ENCODE assay signal across 22 mouse cellular contexts in the genomic region with DNA sequence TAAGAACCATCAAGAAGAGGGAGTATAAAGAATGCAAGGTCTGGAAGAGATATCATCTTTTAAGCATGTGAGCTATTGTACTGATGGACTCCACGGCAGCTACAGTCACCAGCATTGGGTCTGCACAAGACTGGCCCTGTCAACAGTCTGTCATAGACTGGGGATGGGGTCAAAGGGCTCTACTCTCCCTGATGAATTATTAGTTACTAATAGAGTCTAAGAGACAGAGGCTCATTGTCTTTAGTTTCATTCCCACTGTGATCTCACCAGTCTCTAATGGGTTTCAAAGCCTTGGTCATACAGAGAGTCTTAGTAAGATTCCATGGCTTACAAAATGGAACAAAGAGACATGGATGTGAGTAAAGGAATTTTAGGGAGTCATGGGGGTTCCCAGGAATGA.
DNase-seq lines count a peak whose midpoint lies in the region; ATAC-seq lines count a peak whose summit lies in the region.
"Had no signal": no experiment of that assay in that cellular context is flagged by ENCODE, and none has a peak within 500 bp of the region (broad histone marks: within the 10 kb centered on the region; RNA-seq: fewer than 3 reads in every experiment).

No protein-coding gene starts in this region.

- H3K9me3 ChIP-seq in embryonic facial prominence, embryonic 14.5 days (ENCODE audit: control insufficient read depth, low read length) = no peaks in the 10 kb centered on the region
- H3K9me3 ChIP-seq in embryonic facial prominence, embryonic 10.5 days = no peaks in the 10 kb centered on the region
- H3K9me3 ChIP-seq: embryonic facial prominence, embryonic 13.5 days; forebrain, embryonic 13.5 days; forebrain, embryonic 15.5 days had no signal

- H3K27me3 ChIP-seq in embryonic facial prominence, embryonic 14.5 days (replicated peaks; ENCODE audit: control insufficient read depth, insufficient read depth, low read length) = no peaks in the 10 kb centered on the region
- no peaks in the 10 kb centered on the region for H3K27me3 ChIP-seq in embryonic facial prominence, embryonic 10.5 days (replicated peaks; ENCODE audit: low read depth, poor library complexity, severe bottlenecking)
- H3K27me3 ChIP-seq: embryonic facial prominence, embryonic 13.5 days; forebrain, embryonic 13.5 days; forebrain, embryonic 15.5 days had no signal

- WGBS in embryonic facial prominence, embryonic 14.5 days = 57% methylated on average over 1 of the region's 1 CpGs
- WGBS in embryonic facial prominence, embryonic 10.5 days = 61% methylated on average over 1 of the region's 1 CpGs

- no peak overlapping the region for H3K4me3 ChIP-seq in embryonic facial prominence, embryonic 14.5 days (ENCODE audit: low read depth, low read length)
- H3K4me3 ChIP-seq in embryonic facial prominence, embryonic 10.5 days = no peak overlapping the region
- H3K4me3 ChIP-seq: embryonic facial prominence, embryonic 13.5 days; forebrain, embryonic 13.5 days; forebrain, embryonic 15.5 days had no signal

- no peak overlapping the region for H3K4me2 ChIP-seq in embryonic facial prominence, embryonic 14.5 days (ENCODE audit: low read depth, low read length)
- H3K4me2 ChIP-seq: embryonic facial prominence, embryonic 13.5 days; forebrain, embryonic 13.5 days; forebrain, embryonic 15.5 days had no signal

- no peaks in the 10 kb centered on the region for H3K36me3 ChIP-seq in embryonic facial prominence, embryonic 14.5 days (ENCODE audit: control insufficient read depth, insufficient read depth, low read length)
- H3K36me3 ChIP-seq in embryonic facial prominence, embryonic 10.5 days (replicated peaks) = no peaks in the 10 kb centered on the region
- H3K36me3 ChIP-seq: embryonic facial prominence, embryonic 13.5 days; forebrain, embryonic 15.5 days had no signal

- peak; percentile 24 for DNase-seq in embryo, embryonic 10.5 days (ENCODE audit: low spot score)
- no peak for DNase-seq in embryo, embryonic 10 days (ENCODE audit: low spot score)
- DNase-seq in embryonic facial prominence, embryonic 14.5 days (ENCODE audit: low spot score) = peak; percentile 5
- DNase-seq in embryonic facial prominence, embryonic 10.5 days (ENCODE audit: low spot score) = no peak
- DNase-seq in Muller cell, postnatal 12 days (ENCODE audit: inconsistent ontology term) = peak; percentile 85
- peak; percentile 32 for DNase-seq in retina, embryonic 14.5 days (ENCODE audit: low spot score)
- no peak for DNase-seq in thymus, postnatal 10 days (ENCODE audit: low spot score in 2 of 2)
- no peak for DNase-seq in layer of hippocampus, postnatal 10 days (ENCODE audit: low spot score in 2 of 2)
- DNase-seq: adrenal gland, adult 8-10 months; adrenal gland, postnatal 14 days; adrenal gland, postnatal 36 days; cerebellum, adult 11-12 months; cerebellum, adult 2 months; cerebellum, adult 9-10 months; cerebellum, postnatal 10 days; cerebellum, postnatal 25 days; forebrain, postnatal 0 days had no signal

- no peak overlapping the region for H3K27ac ChIP-seq in embryonic facial prominence, embryonic 14.5 days (replicated peaks; ENCODE audit: low read depth, low read length)
- H3K27ac ChIP-seq in embryonic facial prominence, embryonic 10.5 days (replicated peaks) = no peak overlapping the region
- H3K27ac ChIP-seq: embryonic facial prominence, embryonic 13.5 days; forebrain, embryonic 13.5 days; forebrain, embryonic 15.5 days had no signal

- H3K9ac ChIP-seq in embryonic facial prominence, embryonic 14.5 days (ENCODE audit: low read depth, low read length) = no peak overlapping the region
- H3K9ac ChIP-seq: embryonic facial prominence, embryonic 13.5 days; forebrain, embryonic 13.5 days; forebrain, embryonic 15.5 days; forebrain, postnatal 0 days had no signal

- no peak for ATAC-seq in embryonic facial prominence, embryonic 14.5 days (ENCODE audit: low read depth)
- ATAC-seq: activated CD4-positive, CD25-positive, alpha-beta regulatory T cell, adult 4 months; forebrain, embryonic 13.5 days; forebrain, embryonic 15.5 days; forebrain, postnatal 0 days; Patski had no signal

- no peaks in the 10 kb centered on the region for H3K4me1 ChIP-seq in embryonic facial prominence, embryonic 14.5 days (ENCODE audit: control insufficient read depth, insufficient read depth, low read length)
- no peaks in the 10 kb centered on the region for H3K4me1 ChIP-seq in embryonic facial prominence, embryonic 10.5 days
- H3K4me1 ChIP-seq: embryonic facial prominence, embryonic 13.5 days; forebrain, embryonic 13.5 days; forebrain, embryonic 15.5 days had no signal

Comparison
In these comparisons a context has a peak if more than half of its experiments do, and no peak if none do; other contexts are left out.
1. DNase-seq: peak in embryo, embryonic 10.5 days (single experiment), embryonic facial prominence, embryonic 14.5 days (single experiment), Muller cell, postnatal 12 days (single experiment) and retina, embryonic 14.5 days (single experiment); none in embryo, embryonic 10 days (single experiment), embryonic facial prominence, embryonic 10.5 days (single experiment), thymus, postnatal 10 days (0 of 2) and layer of hippocampus, postnatal 10 days (0 of 2).